Mouse (Mus musculus) midbrain, postnatal 0 days (tissue): ENCODE results near the gene Mxd4. TPM values are rescaled to one million over a fixed set of nuclear protein-coding genes. Genes with fewer than 3 reads are reported as not detected.

Experiments
- ATAC-seq: fragments of 200-750 bp; cut with Nextera tagmentation; 2 replicates; pipeline ENCODE4 v1.8.0; 2017; ENCODE audit warnings: moderate number of reproducible peaks, mild to moderate bottlenecking, moderate TSS enrichment, moderate library complexity; ENCODE audit not compliant: low FRiP score
- DNase-seq: peaks from one replicate; pipeline ENCODE4 v3.0.0-alpha.2; 2015; ENCODE audit warnings: low spot score
- H3K27ac ChIP-seq: fragments of 300-500 bp; sonication (generic); 2 replicates; pipeline ENCODE4 v1.5.1; 2014; ENCODE audit warnings: low read depth, mild to moderate bottlenecking, low read length, mixed read lengths
- H3K27me3 ChIP-seq: fragments of 300-500 bp; sonication (generic); 2 replicates; pipeline ENCODE4 v1.6.1; 2014; ENCODE audit warnings: low read length, control low read depth, mixed read lengths; ENCODE audit not compliant: insufficient read depth
- H3K36me3 ChIP-seq: fragments of 300-500 bp; sonication (generic); 2 replicates; pipeline ENCODE4 v1.6.1; 2014; ENCODE audit warnings: low read length, control low read depth, mixed read lengths; ENCODE audit not compliant: insufficient read depth
- H3K4me1 ChIP-seq: fragments of 300-500 bp; sonication (generic); 2 replicates; pipeline ENCODE4 v1.6.1; 2014; ENCODE audit warnings: mild to moderate bottlenecking, control low read depth, antibody characterized with exemption, low read length, mixed read lengths; ENCODE audit not compliant: insufficient read depth
- H3K4me2 ChIP-seq: fragments of 300-500 bp; sonication (generic); 2 replicates; pipeline ENCODE4 v1.6.1; 2014; ENCODE audit warnings: low read depth, mild to moderate bottlenecking, low read length, mixed read lengths; ENCODE audit not compliant: poor library complexity, severe bottlenecking
- H3K4me3 ChIP-seq: fragments of 300-500 bp; sonication (generic); 2 replicates; pipeline ENCODE4 v1.5.1; 2014; ENCODE audit warnings: low read depth, mild to moderate bottlenecking, low read length, moderate library complexity
- H3K9ac ChIP-seq: fragments of 300-500 bp; sonication (generic); replicated peaks from 2 replicates; pipeline ENCODE4 v1.6.1; 2014; ENCODE audit warnings: mild to moderate bottlenecking, low read length, moderate library complexity, mixed read lengths; ENCODE audit not compliant: poor library complexity, severe bottlenecking
- H3K9me3 ChIP-seq: fragments of 300-500 bp; sonication (generic); 2 replicates; pipeline ENCODE4 v1.6.1; 2016; ENCODE audit warnings: low read length, control low read depth
- CTCF ChIP-seq: IDR thresholded peaks from 2 replicates; pipeline ENCODE4 v1.5.1; 2016; ENCODE audit warnings: antibody characterized with exemption, mild to moderate bottlenecking
- WGBS: fragments of 180-500 bp; shearing (Covaris S2); extraction: QIAGEN DNeasy Blood & Tissue Kit; methylation state at CpG from one replicate; pipeline ENCODE4 v1.1.7; 2014; 5-methylcytosine and 5-hydroxymethylcytosine counted together
- polyA plus RNA-seq: library from polyadenylated mRNA; unstranded; fragments of >200 nt; fragmentation: Nextera tagmentation; extraction: Ambion mirVana; gene quantifications from 2 replicates; pipeline ENCODE4 v1.2.1, GENCODE M21; 2015
- total RNA-seq: library from RNA; depleted of rRNA; stranded (reverse); fragments of >200 nt; gene quantifications from 2 replicates; pipeline ENCODE4 v1.2.3, GENCODE M21; 2014

The Mxd4 gene
- total and polyA plus RNA-seq, 2 experiments from 2014 or later = 18.7 to 87.3 TPM

DNA sequence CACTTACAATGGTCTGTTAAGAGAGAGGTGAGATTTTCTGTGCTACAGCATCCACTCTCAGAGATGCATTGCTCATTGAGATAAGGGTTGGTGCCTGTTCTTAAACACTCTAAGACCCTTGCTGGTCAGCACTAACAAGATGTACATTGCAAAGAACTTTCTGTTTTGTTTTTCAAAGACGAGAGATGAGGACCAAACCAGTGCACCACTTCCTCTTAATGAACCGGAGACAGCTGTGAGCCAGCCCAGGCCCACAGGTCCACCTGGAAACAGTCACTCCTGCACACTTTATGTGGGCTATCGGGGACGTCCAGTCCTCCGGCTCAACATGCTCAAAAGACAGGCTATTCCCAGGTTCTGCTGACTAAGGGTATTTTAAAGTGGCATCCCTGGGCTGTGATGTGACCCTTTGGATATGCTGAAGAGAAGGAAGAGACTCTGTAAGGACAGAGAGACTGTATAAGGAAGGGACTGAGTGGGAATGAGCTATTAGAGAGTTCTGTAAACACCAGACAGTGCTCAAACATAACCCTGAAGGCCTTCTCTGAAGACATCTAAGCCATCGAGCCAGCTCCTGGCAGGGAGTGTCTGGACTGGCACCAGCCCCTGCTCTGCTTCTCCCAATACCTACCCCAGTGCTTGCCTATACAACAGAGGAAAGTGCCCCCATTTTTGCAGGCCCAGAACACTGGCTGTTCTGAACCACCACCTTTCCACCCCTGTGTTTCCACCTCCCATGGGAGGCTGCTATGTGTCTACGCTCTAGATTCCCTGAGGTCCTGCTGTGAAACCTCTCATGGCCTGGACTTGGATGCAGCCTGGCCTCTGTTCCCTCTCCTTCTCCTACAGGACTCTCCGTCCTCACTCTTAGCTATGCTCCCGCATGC is 43.3 kb upstream of the Mxd4 start:
- 87% methylated on average over 9 of the region's 9 CpGs for WGBS
- Histone ChIP-seq H3K4me3 (no peak overlapping the region), H3K36me3 (peaks cover 12% of the 10 kb centered on the region; the same call in 1 of the 2 replicates), H3K9ac (no peak overlapping the region), H3K9me3 (no peaks in the 10 kb centered on the region), H3K27me3 (no peaks in the 10 kb centered on the region), H3K4me1 (no peaks in the 10 kb centered on the region), H3K4me2 (no peak overlapping the region), H3K27ac (no peak overlapping the region)
- DNase-seq (no peak), ATAC-seq (no peak)
- TF ChIP-seq CTCF = no peak

DNA sequence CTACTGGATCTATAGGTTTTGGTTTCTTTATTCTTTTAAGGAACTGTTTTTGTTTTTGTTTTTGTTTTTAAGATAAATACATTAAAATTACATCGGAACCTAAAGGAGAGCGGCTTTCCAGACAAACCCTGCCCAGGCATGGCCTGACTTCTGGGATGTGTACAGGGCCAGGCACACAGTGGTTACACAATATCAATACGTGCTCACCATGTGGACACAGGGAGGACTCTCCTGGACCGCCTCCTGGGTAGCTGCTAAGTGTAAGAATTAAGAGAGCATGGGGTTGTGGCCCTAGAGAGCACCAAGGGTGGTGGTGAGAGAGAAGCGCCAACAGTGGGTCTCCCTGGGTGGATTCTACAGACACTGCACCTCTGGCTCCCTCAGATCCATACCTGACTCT is 42.0 kb upstream of the Mxd4 start:
- Histone ChIP-seq H3K27me3 (no peaks in the 10 kb centered on the region), H3K4me3 (no peak overlapping the region), H3K9me3 (no peaks in the 10 kb centered on the region), H3K4me1 (no peaks in the 10 kb centered on the region), H3K36me3 (0 out of 2 replicates have a peak, but pooled peaks cover 7% of the 10 kb centered on the region), H3K27ac (no peak overlapping the region), H3K4me2 (no peak overlapping the region), H3K9ac (no peak overlapping the region)
- TF ChIP-seq CTCF = no peak
- ATAC-seq = no peak
- 93% methylated on average over 5 of the region's 5 CpGs for WGBS
- no peak for DNase-seq

DNA sequence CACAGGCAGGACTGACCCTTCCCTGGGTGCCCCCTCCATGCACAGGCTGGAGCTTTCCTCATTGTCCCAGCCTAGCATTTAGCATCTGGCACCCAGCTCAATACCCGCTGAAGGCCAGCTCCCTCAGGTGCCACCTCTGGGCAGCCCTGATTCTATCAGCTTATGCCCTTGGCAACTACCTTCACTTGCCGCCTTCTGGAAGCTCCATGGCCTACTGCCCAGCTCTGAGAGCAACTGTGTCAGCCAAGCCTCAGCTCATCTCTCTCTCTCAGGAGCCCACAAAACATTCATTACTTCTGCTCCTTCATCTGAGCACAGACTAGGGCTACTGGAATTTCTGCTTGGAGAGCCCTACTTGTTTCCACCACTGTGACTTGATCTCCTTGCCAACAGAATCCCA is 38.0 kb upstream of the Mxd4 start:
- ATAC-seq (no peak), DNase-seq (peak; percentile 25)
- 0 out of 2 replicates have a peak, but pooled peaks cover 7% of the 10 kb centered on the region for H3K36me3 ChIP-seq
- H3K27ac ChIP-seq = no peak overlapping the region
- H3K4me3 ChIP-seq = no peak overlapping the region
- no peaks in the 10 kb centered on the region for H3K27me3 ChIP-seq
- TF ChIP-seq CTCF = no peak
- no peak overlapping the region for H3K9ac ChIP-seq
- 76% methylated on average over 2 of the region's 2 CpGs for WGBS
- no peaks in the 10 kb centered on the region for H3K4me1 ChIP-seq
- H3K9me3 ChIP-seq = no peaks in the 10 kb centered on the region
- H3K4me2 ChIP-seq = no peak overlapping the region

DNA sequence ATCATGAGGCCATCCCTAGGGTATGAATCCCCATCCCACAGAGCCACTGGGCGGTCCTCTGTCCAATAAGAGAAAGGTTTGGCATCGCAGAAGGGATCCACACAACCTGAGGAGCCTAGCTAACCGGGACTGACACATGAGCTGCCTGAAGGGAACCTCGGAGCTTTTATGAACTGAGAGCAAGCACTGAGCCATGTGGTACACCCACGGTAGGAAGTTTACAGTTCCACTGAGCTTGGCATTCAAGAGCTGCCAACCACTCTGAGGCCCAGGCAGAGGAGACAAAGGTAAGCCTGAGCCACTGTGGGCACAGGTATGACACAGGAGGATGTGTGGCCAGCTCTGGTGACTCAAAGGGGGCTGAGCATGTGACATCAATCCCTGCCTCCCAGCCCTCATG is 37.0 kb upstream of the Mxd4 start:
- ATAC-seq (no peak), DNase-seq (no peak)
- H3K27me3 ChIP-seq = no peaks in the 10 kb centered on the region
- H3K9ac ChIP-seq = no peak overlapping the region
- H3K4me2 ChIP-seq = no peak overlapping the region
- H3K9me3 ChIP-seq = no peaks in the 10 kb centered on the region
- no peak overlapping the region for H3K4me3 ChIP-seq
- H3K36me3 ChIP-seq = 0 out of 2 replicates have a peak, but pooled peaks cover 2% of the 10 kb centered on the region
- no peak for TF ChIP-seq CTCF
- WGBS = 88% methylated on average over 5 of the region's 5 CpGs
- H3K4me1 ChIP-seq = no peaks in the 10 kb centered on the region
- no peak overlapping the region for H3K27ac ChIP-seq

DNA sequence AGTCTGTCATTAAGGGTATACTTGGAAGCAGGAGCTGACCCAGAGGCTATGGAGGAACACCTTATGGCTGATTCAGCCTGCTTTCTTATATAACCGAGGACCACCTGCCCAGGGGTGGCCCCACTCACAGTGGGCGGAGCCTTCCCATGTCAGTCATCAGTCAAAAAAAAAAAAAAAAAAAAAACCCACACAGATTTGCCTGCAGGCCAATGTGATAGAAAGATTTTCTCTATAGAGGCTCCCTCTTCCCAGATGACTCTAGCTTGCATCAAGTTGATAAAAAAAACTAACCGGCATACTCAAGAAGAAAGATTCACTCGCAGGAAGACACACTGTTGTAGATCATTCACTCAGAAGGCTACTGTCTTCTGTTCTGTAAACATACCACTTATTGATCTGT is 32.5 kb upstream of the Mxd4 start:
- Histone ChIP-seq H3K9ac (no peak overlapping the region), H3K4me2 (no peak overlapping the region), H3K27ac (no peak overlapping the region), H3K4me1 (no peaks in the 10 kb centered on the region), H3K4me3 (no peak overlapping the region), H3K36me3 (no peaks in the 10 kb centered on the region), H3K27me3 (no peaks in the 10 kb centered on the region), H3K9me3 (no peaks in the 10 kb centered on the region)
- 81% methylated on average over 4 of the region's 4 CpGs for WGBS
- DNase-seq (no peak), ATAC-seq (no peak)
- TF ChIP-seq CTCF = no peak

DNA sequence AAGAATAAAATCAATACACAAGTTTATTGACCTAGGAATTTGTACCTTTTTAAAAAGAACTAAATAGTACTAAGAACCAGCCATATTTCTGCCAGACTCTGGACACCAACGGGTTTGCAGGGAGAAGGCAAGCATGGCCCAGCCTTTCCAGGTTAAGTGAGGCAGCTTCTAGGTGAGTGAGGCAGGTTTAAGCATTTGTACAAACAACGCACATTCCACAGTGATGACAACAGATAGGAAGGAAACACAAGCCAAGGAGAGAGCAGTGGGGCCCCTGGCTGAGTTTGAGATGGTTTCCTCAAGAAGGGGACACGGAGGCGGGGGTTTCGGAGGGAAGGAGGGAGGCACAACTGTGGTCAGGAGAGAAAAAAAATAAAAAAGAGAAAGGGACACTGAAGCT is 31.2 kb upstream of the Mxd4 start:
- no peaks in the 10 kb centered on the region for H3K4me1 ChIP-seq
- H3K4me3 ChIP-seq = no peak overlapping the region
- H3K36me3 ChIP-seq = no peaks in the 10 kb centered on the region
- no peak overlapping the region for H3K9ac ChIP-seq
- no peaks in the 10 kb centered on the region for H3K9me3 ChIP-seq
- ATAC-seq = no peak
- no peak for TF ChIP-seq CTCF
- DNase-seq = no peak
- WGBS = 79% methylated on average over 5 of the region's 5 CpGs
- no peak overlapping the region for H3K4me2 ChIP-seq
- no peak overlapping the region for H3K27ac ChIP-seq
- H3K27me3 ChIP-seq = no peaks in the 10 kb centered on the region
